Mouse (Mus musculus): ENCODE measurements around the gene Myadml2. TPM values are rescaled to one million over a fixed set of nuclear protein-coding genes. Genes with fewer than 3 reads are reported as not detected.

Gene Myadml2
- total and polyA plus RNA-seq, 2 experiments from 2014 or later, result 29.3 to 32.7 TPM

- no peak overlapping the region for H3K27ac ChIP-seq (ENCODE audit: low read depth)
- no peaks in the 10 kb centered on the region for H3K9me3 ChIP-seq (replicated peaks; ENCODE audit: control insufficient read depth, low read length)
- H3K9ac ChIP-seq (replicated peaks; ENCODE audit: low read depth, low read length), result no peak overlapping the region
- peaks cover 25% of the 10 kb centered on the region for H3K4me1 ChIP-seq (ENCODE audit: control insufficient read depth, insufficient read depth)
- no peak overlapping the region for H3K4me2 ChIP-seq (ENCODE audit: low read depth, low read length)
- ATAC-seq (ENCODE audit: insufficient read depth, low read depth), result peak; percentile 34; the same call in 1 of the 2 replicates
- no peak overlapping the region for H3K4me3 ChIP-seq (ENCODE audit: low read depth, low read length)
- H3K27me3 ChIP-seq (ENCODE audit: control insufficient read depth, insufficient read depth, low read length), result no peaks in the 10 kb centered on the region
- TF ChIP-seq CTCF (IDR thresholded peaks at IDR 0.05; ENCODE audit: low read depth) (peak; percentile 83), EP300 (IDR thresholded peaks at IDR 0.05; ENCODE audit: low read depth) (no peak)
- peak; percentile 57 for DNase-seq (ENCODE audit: low spot score)
- WGBS, result 36% methylated on average over 6 of the region's 6 CpGs
- peaks cover 41% of the 10 kb centered on the region for H3K36me3 ChIP-seq (replicated peaks; ENCODE audit: control insufficient read depth, insufficient read depth, low read length)
Measured at GRCm38 (mm10) chr11:120612763-120613162, 35.2 kb downstream of the Myadml2 start.

GRCm38 (mm10) chr11:120610477-120611046 is 37.4 kb downstream of the Myadml2 start:
- ATAC-seq (ENCODE audit: insufficient read depth, low read depth) (no peak), DNase-seq (ENCODE audit: low spot score) (no peak)
- Histone ChIP-seq H3K36me3 (replicated peaks; ENCODE audit: control insufficient read depth, insufficient read depth, low read length) (peaks cover 44% of the 10 kb centered on the region), H3K4me3 (ENCODE audit: low read depth, low read length) (no peak overlapping the region), H3K27ac (ENCODE audit: low read depth) (no peak overlapping the region), H3K27me3 (ENCODE audit: control insufficient read depth, insufficient read depth, low read length) (no peaks in the 10 kb centered on the region), H3K4me2 (ENCODE audit: low read depth, low read length) (no peak overlapping the region), H3K4me1 (ENCODE audit: control insufficient read depth, insufficient read depth) (peaks cover 21% of the 10 kb centered on the region; the same call in 1 of the 2 replicates), H3K9ac (replicated peaks; ENCODE audit: low read depth, low read length) (no peak overlapping the region), H3K9me3 (replicated peaks; ENCODE audit: control insufficient read depth, low read length) (no peaks in the 10 kb centered on the region)
- 82% methylated on average over 9 of the region's 9 CpGs for WGBS
- no peak for TF ChIP-seq CTCF (IDR thresholded peaks at IDR 0.05; ENCODE audit: low read depth)
- TF ChIP-seq EP300 (IDR thresholded peaks at IDR 0.05; ENCODE audit: low read depth), result no peak

- H3K36me3 ChIP-seq (replicated peaks; ENCODE audit: control insufficient read depth, insufficient read depth, low read length), result peaks cover 51% of the 10 kb centered on the region
Measured at GRCm38 (mm10) chr11:120609250-120609649, 38.7 kb downstream of the Myadml2 start.

DNA sequence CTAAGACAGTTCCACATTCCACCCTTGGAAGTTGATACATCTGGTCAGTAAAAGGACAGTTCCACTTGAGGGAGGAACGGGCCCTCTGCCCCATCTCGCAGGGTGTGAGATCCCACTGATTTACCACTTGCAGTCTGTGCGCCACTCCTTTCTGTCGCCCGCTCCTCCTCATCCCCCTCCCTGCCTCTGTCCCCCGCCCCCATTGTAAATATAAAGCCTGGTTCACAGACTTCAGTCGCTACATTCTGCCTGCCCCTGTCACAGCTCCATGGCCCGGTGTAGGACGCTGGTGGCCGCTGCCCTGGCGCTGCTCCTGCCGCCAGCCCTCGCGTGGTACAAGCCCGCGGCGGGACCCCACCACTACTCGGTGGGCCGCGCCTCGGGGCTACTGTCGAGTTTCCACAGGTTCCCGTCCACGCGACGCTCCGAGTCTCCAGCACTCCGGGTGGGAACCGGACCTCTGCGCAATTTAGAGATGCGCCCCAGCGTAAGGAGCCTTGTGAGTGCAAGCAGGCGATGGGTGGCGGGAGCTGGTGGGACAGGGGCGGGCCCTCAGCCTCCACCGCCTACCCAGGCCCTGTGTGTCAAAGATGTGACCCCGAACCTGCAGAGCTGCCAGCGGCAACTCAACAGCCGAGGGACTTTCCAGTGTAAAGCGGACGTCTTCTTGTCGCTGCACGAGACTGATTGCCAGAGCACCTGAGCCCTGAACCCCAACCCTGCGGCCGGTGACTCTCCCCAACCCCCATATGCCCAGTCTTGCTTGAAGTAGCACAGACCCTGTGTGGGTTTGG is 39.5 kb downstream of the Myadml2 start, which contains the start of gene Npb:
TSS of gene Npb (plus strand) at position 237 of the 794 bp plus-strand sequence.
- ATAC-seq (ENCODE audit: insufficient read depth, low read depth), result 0 out of 2 replicates have a peak, but pooled peaks have one; percentile 6
- H3K4me3 ChIP-seq (ENCODE audit: low read depth, low read length), result peak within 1 kb of the TSS; percentile 29
- 10% methylated on average over 45 of the region's 45 CpGs for WGBS
- H3K36me3 ChIP-seq (replicated peaks; ENCODE audit: control insufficient read depth, insufficient read depth, low read length), result peaks cover 54% of the 10 kb centered on the region
- peaks cover 21% of the 10 kb centered on the region; the same call in 1 of the 2 replicates for H3K4me1 ChIP-seq (ENCODE audit: control insufficient read depth, insufficient read depth)
- peak within 1 kb of the TSS; percentile 28 for H3K9ac ChIP-seq (replicated peaks; ENCODE audit: low read depth, low read length)
- no peaks in the 10 kb centered on the region for H3K27me3 ChIP-seq (ENCODE audit: control insufficient read depth, insufficient read depth, low read length)
- peak within 1 kb of the TSS; percentile 59 for H3K4me2 ChIP-seq (ENCODE audit: low read depth, low read length)
- TF ChIP-seq EP300 (IDR thresholded peaks at IDR 0.05; ENCODE audit: low read depth) (no peak), CTCF (IDR thresholded peaks at IDR 0.05; ENCODE audit: low read depth) (no peak)
- H3K27ac ChIP-seq (ENCODE audit: low read depth), result peak within 1 kb of the TSS; percentile 52; the same call in 1 of the 2 replicates
- no peak for DNase-seq (ENCODE audit: low spot score)
- H3K9me3 ChIP-seq (replicated peaks; ENCODE audit: control insufficient read depth, low read length), result no peaks in the 10 kb centered on the region

More at GRCm38 (mm10) chr11:120609250-120609649, 38.7 kb downstream of the Myadml2 start:
- 33% methylated on average over 8 of the region's 8 CpGs for WGBS
- H3K27me3 ChIP-seq (ENCODE audit: control insufficient read depth, insufficient read depth, low read length), result no peaks in the 10 kb centered on the region
- TF ChIP-seq CTCF (IDR thresholded peaks at IDR 0.05; ENCODE audit: low read depth) (no peak), EP300 (IDR thresholded peaks at IDR 0.05; ENCODE audit: low read depth) (no peak)
- peak overlapping the region; percentile 59; the same call in 1 of the 2 replicates for H3K4me2 ChIP-seq (ENCODE audit: low read depth, low read length)
- DNase-seq (ENCODE audit: low spot score) (peak; percentile 39), ATAC-seq (ENCODE audit: insufficient read depth, low read depth) (peak; percentile 74)
- H3K4me3 ChIP-seq (ENCODE audit: low read depth, low read length), result no peak overlapping the region
- H3K4me1 ChIP-seq (ENCODE audit: control insufficient read depth, insufficient read depth), result peaks cover 21% of the 10 kb centered on the region; the same call in 1 of the 2 replicates
- H3K9ac ChIP-seq (replicated peaks; ENCODE audit: low read depth, low read length), result no peak overlapping the region
- H3K9me3 ChIP-seq (replicated peaks; ENCODE audit: control insufficient read depth, low read length), result no peaks in the 10 kb centered on the region
- H3K27ac ChIP-seq (ENCODE audit: low read depth), result 0 out of 2 replicates have a peak overlapping the region, but pooled peaks have one; percentile 10

- Histone ChIP-seq H3K36me3 (replicated peaks; ENCODE audit: control insufficient read depth, insufficient read depth, low read length) (peaks cover 56% of the 10 kb centered on the region), H3K4me3 (ENCODE audit: low read depth, low read length) (no peak overlapping the region), H3K4me2 (ENCODE audit: low read depth, low read length) (no peak overlapping the region), H3K9me3 (replicated peaks; ENCODE audit: control insufficient read depth, low read length) (no peaks in the 10 kb centered on the region), H3K27ac (ENCODE audit: low read depth) (peak overlapping the region; percentile 52), H3K4me1 (ENCODE audit: control insufficient read depth, insufficient read depth) (peaks cover 21% of the 10 kb centered on the region; the same call in 1 of the 2 replicates), H3K27me3 (ENCODE audit: control insufficient read depth, insufficient read depth, low read length) (no peaks in the 10 kb centered on the region), H3K9ac (replicated peaks; ENCODE audit: low read depth, low read length) (no peak overlapping the region)
- ATAC-seq (ENCODE audit: insufficient read depth, low read depth), result no peak
- 64% methylated on average over 4 of the region's 4 CpGs for WGBS
- no peak for DNase-seq (ENCODE audit: low spot score)
- TF ChIP-seq EP300 (IDR thresholded peaks at IDR 0.05; ENCODE audit: low read depth), result no peak
- no peak for TF ChIP-seq CTCF (IDR thresholded peaks at IDR 0.05; ENCODE audit: low read depth)
Measured at GRCm38 (mm10) chr11:120606764-120607163, 41.2 kb downstream of the Myadml2 start.

Measured in heart, postnatal 0 days (tissue).